Mouse (Mus musculus) skeletal muscle tissue, adult 2 months (tissue): ENCODE measurements around the gene Zfp579.

Experiments
- DNase-seq: peaks from one replicate; pipeline ENCODE4 v3.0.0-alpha.2; 2012; ENCODE audit warnings: low read depth, low spot score

Zfp579 gene

DNA sequence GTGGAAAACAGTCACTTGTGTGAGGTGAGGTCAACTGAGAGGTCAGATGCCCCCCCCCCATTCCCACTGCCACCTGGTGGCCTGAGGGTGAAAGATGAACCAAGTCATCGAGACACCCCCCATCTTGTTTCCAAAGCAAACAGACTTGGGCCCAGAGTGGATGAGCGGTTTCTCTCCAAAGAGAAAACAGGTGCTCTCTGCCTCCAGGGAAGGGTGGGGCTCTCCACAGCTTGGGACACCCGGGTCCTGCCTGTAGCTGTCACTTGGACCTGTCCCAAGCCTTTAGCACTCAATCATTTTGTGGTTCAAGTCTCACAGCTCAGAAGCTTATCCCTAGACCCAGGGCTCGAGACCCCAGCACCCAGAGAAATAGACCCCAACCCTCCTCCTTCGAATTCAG, 32.4 kb downstream of the Zfp579 start:
- DNase-seq = no peak

DNA sequence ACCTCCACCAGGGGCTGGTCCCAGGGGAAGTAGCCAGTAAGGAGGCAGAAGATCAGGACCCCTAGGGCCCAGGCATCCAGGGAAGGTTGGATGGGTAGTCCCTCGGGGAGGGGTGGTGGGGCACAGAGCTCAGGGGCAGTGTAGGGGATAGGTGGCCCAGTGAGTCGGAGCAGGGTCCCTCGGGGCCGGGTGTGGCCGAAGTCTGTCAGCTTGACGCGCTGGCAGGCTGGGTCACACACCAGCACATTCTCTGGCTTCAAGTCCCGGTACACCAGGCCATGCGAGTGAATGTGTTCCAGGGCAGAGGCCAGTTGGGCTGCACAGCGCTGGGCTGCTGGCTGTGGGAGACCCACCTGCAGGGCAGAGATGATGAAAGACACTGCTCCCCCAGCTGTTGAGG, 38.6 kb downstream of the Zfp579 start:
- DNase-seq = no peak

DNA sequence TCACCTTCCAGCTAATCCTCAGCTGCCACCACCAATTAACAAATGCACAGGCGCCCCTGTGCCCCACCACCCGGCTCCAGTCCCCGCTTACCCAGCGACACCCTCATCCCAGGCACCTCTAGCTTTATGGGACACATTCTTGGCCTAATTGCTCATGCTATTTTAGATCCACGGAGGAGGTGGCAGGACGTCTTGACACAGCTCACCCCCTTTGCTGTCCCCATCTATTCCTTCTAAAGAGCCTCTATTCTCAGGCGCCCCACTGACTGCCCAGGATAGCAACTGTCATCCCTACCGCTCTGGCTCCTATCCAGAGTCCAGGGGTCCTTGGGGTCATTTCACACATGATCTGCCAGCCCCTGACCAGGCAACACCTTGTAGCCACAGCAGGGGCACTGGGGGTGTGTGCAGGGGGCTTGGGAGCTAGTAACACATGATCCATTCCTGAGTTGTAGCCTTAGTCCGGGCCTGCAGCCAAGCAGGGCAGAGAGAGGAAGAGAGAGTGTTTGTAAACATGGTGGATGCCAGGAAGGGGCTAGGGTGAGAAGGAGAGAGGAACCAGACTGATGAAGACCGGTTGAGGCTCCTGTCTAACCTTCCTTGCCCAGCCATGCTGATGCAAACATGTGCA, 42.0 kb downstream of the Zfp579 start:
- no peak for DNase-seq

DNA sequence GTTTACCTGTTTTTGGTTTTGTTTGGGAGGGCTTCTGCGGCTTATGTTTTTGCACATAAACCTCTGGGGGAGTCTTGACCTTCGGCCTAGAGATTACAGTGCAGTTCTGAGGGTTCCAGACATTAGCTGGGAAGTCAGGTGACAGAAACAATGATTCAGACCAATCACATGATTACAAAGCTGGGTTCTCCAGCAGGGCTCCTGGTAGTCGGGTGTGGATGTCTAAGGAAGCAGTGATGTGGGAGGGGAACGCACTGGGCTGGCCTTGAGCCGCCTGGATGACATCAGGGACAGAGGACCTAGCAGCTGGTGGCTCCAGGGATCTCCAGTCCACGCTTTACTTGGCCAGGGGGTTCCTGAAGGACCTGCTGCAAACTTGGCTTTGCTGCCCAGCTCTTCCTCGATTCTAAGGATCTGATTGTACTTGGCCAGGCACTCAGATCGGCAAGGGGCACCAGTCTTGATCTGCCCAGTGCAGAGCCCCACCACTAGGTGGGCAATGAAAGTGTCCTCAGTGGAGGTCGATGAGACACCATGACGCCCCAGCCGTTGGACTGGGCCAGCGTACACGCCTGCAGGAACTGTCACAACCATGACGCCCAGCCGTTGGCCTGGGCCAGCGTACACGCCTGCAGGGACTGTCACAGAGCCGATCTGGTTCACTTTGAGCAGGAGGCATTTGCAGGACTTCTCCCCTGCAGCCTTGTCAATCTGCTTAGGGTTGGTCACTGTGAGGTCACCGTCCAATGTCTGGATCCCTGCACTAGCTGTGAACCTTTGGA, 45.2 kb downstream of the Zfp579 start:
- DNase-seq = no peak

DNA sequence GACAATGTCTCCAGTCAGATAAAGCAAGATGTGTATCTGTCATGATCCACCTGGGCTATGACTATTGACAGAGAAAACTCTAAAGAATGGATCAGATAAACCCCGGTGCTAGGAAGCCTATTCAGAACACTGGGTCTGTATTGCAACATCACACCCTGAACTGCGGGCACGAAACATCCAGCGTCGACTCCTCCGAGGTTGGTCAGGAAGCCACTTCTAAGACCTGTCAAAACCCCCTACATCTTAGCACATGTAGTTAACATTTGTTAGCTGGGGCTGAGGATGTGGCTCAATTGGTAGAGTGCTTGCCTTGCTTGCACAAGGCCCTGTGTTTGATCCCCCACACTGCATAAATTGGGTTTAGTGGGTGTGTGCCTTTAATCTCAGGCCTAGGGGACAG, 47.6 kb downstream of the Zfp579 start:
- no peak for DNase-seq

DNA sequence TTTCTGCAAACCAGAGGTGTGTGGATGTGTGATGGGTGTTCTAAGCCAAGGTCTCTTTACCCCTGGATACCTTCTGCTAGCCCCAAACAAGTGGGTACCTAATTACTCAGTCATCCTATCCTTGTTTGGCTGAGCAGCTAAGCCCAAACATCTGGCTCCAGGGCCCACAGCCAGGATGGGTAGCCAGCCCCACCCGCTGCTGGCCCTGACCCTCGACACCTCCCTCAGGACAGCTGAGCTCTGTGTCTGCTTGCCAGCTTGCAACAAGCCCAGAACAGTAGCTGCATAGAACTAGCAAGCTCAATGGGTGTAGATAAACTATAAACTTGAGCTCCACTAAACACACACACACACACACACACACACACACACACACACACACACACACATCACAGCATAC, 48.1 kb downstream of the Zfp579 start:
- peak; percentile 83 for DNase-seq

DNA sequence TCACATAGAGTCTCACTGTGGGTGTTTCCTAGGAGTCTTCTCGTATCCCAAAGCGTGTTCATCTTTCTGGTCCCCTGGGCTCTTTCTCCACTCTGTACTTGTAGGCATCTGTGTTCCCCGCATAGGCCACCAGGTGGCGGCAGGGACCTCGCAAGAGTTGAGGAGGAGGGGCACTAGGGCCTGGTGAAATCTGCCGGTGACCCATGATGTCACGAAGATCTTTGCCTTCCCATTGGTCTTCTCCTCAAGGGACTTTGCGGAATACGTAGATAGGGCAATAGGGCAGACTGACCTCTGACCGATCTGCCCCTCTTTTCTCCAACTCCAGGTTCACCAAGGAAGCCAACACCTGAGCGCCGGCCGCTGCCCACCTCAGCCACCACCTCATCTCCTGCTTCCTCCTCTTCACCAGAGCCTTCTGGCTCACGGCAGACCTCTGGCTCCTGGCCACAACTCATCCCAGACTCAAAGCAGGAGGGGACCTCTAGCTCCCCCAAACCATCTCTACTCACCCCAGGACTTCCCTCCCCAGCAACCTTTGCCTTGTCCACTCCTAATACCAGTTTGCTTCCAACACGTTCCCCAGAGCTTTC, 52.6 kb downstream of the Zfp579 start:
- DNase-seq = peak; percentile 96

DNA sequence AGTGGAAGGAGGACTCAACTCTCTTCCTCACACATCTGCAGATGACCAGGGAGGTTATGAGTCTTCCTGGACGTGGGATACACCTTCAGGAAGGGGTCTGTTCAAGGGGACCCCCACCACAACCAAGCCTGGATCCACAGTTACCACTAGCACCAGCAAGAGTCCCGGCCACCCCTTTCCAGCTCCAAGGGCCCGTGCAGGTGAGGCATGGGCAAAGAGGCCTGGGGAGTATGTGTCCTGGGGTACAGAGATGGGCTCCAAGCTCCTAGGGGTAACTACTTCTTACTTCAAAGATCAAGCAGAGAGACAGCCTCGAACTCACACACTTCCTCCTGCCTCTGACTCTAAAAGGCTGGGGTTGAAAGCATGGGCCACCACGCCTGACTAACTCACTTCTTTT, 53.3 kb downstream of the Zfp579 start:
- no peak for DNase-seq

DNA sequence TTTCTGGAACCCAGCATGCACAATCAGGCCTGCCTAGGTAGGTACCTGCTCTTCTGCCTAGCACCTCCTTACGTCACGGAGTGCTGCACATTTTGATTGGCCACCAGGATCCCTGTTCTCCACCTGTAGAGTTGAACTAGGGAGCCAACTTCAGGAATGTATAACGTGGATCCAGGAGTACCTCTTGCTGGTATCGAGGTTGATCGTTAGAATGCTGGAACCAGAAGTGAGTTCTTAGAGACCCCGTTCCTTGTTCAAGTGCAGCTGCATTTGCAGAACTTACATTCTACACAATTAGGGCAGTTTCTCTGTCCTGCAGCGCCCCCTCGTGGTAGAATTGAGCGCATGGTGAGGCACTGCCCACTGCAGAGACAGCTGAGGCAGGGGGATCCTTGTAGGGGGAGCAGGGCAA, 55.9 kb downstream of the Zfp579 start:
- peak; percentile 63 for DNase-seq

DNA sequence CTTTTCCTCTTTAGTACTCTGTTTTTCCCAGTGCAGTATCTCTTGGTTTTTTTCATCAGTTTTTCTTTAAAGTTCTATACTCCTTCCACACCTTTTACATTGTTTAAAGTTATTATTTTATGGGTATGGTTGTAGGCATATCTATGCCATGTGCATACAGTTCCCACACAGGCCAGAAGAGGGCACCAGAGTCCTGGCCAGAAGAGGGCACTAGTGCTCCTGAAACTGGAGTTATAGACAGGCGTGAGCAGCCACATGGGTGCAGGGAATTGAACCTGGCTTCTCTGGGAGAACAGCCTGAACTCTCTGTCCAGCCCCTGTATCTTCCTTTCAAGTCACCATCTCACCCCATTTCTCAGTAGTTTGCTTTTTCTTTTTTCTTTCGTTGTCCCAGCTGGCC, 57.5 kb downstream of the Zfp579 start:
- DNase-seq = no peak

DNA sequence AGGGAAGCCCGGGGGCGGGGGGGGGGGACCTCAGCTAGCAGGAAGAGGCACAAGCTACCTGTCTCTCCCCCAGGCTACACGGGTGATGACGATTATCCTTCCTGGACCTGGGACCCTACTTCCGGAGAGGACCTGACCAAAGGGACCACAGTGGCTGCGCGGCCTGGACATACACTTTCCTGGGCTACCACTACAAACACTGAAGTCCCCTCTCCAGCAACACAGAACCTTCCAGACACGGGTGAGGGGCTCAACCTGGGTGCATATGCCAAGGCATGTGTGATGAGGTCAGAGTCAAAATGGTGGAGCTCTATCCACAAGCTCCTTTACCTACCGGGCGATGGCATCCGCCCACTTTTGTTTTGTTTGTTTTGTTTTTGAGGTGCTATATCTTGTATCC, 58.6 kb downstream of the Zfp579 start:
- DNase-seq = no peak

DNA sequence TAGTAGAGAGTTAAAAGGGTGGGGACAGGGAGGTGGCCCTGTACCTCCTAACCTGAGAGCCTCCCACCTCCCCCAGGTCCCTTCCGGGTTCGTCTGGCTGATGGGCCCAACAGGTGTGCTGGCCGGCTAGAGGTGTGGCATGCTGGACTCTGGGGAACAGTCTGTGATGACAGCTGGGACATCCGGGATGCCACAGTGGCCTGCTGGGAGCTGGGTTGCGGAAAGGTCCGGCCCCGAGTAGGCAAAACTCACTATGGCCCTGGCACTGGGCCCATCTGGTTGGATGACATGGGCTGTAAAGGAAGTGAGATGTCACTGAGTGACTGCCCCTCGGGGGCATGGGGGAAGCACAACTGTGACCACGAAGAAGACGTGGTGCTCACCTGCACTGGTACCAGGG, 59.1 kb downstream of the Zfp579 start:
- DNase-seq = no peak

DNA sequence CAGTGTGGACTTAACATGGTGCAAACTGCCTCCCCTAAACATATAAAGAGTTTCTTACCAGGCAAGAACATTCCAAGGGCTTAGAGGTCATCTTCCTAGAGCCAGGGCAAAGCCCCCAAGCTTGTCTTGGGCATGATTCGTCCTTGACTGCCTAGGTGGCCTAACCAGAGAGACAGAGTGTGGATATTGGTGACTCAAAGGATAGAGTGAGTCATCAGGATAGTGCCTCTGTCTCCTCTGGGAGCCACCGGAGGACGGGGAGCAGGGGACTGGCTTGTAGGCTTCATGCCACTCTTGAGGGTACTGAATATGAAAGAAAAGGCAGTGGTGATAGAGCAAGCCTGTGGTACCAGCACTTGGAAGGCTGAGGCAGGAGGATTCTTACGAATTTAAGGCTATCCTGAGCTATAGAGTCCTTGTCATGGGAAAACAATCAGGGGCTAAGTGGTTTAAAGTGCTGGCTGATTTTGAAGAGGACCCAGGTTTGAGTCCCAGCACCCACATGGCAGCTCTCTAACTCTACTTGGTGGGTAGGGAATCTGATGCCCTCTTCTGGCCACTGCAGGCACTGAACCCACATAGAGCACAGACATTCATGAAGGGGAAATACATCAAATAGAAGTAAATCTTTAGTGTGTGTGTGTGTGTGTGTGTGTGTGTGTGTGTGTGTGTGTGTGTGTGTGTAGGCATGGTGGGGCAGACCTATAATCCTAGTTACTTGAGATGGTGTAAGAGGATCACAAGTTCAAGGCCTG, 61.6 kb downstream of the Zfp579 start:
- no peak for DNase-seq
